Mouse (Mus musculus): ENCODE measurements around the gene Hist1h2ad.

GRCm38 (mm10) chr13:23536076-23536822, 37.9 kb upstream of the Hist1h2ad start:
- TF ChIP-seq CTCF (IDR thresholded peaks at IDR 0.05; ENCODE audit: borderline replicate concordance, extremely low read depth, insufficient read depth, insufficient read length) (no peak), POLR2A (IDR thresholded peaks at IDR 0.05; ENCODE audit: borderline replicate concordance, extremely low read depth, insufficient read depth, insufficient read length, poor library complexity, severe bottlenecking) (no peak)
